In the genomic region with DNA sequence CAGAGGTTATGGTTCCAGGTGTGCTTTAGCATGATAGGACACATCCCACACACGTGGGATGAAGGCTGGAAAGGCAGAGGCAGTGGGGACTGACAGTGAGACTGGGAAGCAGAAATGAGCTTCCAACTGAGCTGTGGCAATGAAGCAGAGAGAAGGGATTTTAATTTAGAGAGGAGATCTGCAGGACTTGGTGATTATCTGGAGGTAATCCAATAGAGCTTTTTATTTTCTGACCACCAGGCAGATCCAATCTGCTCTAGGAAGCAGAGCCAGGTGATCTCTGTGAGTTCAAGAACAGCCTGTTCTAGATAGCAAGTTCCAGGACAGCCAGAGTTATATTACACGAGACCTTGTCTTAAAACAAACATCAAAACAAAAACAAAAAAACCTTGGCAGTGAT, we compare ENCODE assay signal across 15 mouse cellular contexts. TPM values are rescaled to one million over a fixed set of nuclear protein-coding genes. Genes with fewer than 3 reads are reported as not detected.
"Had no signal": no experiment of that assay in that cellular context is flagged by ENCODE, and none has a peak within 500 bp of the region (broad histone marks: within the 10 kb centered on the region; RNA-seq: fewer than 3 reads in every experiment).

No protein-coding gene starts in this region.

- H3K4me3 ChIP-seq: kidney, embryonic 15.5 days; left cerebral cortex, adult 2 months; liver, embryonic 13.5 days had no signal

- DNase-seq: kidney, postnatal 10 days; kidney, postnatal 4 days; layer of hippocampus, adult 9-11 months; layer of hippocampus, postnatal 36 days; liver, embryonic 13.5 days; lung, adult 2 months; lung, postnatal 14 days; lung, postnatal 4 days; midbrain, embryonic 14.5 days; thymus, adult 18-20 months; thymus, postnatal 36 days had no signal

- H3K27ac ChIP-seq: kidney, embryonic 15.5 days; left cerebral cortex, adult 2 months; liver, embryonic 13.5 days had no signal

RNA-seq across cellular contexts. Expression of a gene that starts 24.0 kb away (rescaled TPM):
- total RNA-seq: megakaryocyte progenitor cell, adult 5-6 weeks; megakaryocyte-erythroid progenitor cell, adult 5-6 weeks had no signal
